Mouse (Mus musculus) MEL (cell line): ENCODE results near the gene Miga1. TPM values are rescaled to one million over a fixed set of nuclear protein-coding genes. Genes with fewer than 3 reads are reported as not detected.

Experiments
- DNase-seq: peaks from one replicate; pipeline ENCODE4 v3.0.0; 2011; ENCODE audit warnings: low read depth, low spot score
- H3K27ac ChIP-seq: 2 replicates; pipeline ENCODE4 v1.5.1; 2012; ENCODE audit warnings: low read depth, mild to moderate bottlenecking, control low read depth, low read length, moderate library complexity; ENCODE audit not compliant: control insufficient read depth
- H3K27me3 ChIP-seq, 2 experiments: fragments of 150-350 bp in 1 of 2; sonication (generic) in 1 of 2; 2 replicates each; pipeline ENCODE4 v1.6.1; 2012; ENCODE audit warnings: low read length in 2 of 2, mild to moderate bottlenecking in 2 of 2, improper control_type of control experiment in 1 of 2, moderate library complexity in 1 of 2; ENCODE audit not compliant: insufficient read depth in 2 of 2, control insufficient read depth in 1 of 2
- H3K36me3 ChIP-seq, 2 experiments: 2 replicates each; pipeline ENCODE4 v1.6.1; 2012 to 2014; ENCODE audit warnings: low read length in 2 of 2, improper control_type of control experiment in 1 of 2, inconsistent platforms in 1 of 2, mild to moderate bottlenecking in 1 of 2; ENCODE audit not compliant: insufficient read depth in 2 of 2, control insufficient read depth in 1 of 2
- H3K4me1 ChIP-seq, 2 experiments: fragments of 150-350 bp in 1 of 2; sonication (generic) in 1 of 2; 2 replicates each; pipeline ENCODE4 v1.6.1; 2012; ENCODE audit warnings: low read length in 2 of 2, improper control_type of control experiment in 1 of 2, mild to moderate bottlenecking in 1 of 2; ENCODE audit not compliant: insufficient read depth in 2 of 2, control insufficient read depth in 1 of 2
- H3K4me3 ChIP-seq, 2 experiments: fragments of 150-350 bp in 1 of 2; sonication (generic) in 1 of 2; 2 replicates each; pipeline ENCODE4 v1.5.1; 2012; ENCODE audit warnings: low read depth in 2 of 2, low read length in 2 of 2, mild to moderate bottlenecking in 2 of 2, moderate library complexity in 2 of 2, control low read depth in 1 of 2, improper control_type of control experiment in 1 of 2; ENCODE audit not compliant: control insufficient read depth in 1 of 2, insufficient read depth in 1 of 2
- H3K79me2 ChIP-seq: 2 replicates; pipeline ENCODE4 v1.6.1; 2012; ENCODE audit warnings: mild to moderate bottlenecking, low read length, moderate library complexity; ENCODE audit not compliant: control insufficient read depth, poor library complexity, insufficient read depth
- H3K9ac ChIP-seq: 2 replicates; pipeline ENCODE4 v1.6.1; 2012; ENCODE audit warnings: low read depth, mild to moderate bottlenecking, control low read depth, low read length, moderate library complexity; ENCODE audit not compliant: control insufficient read depth, poor library complexity, severe bottlenecking
- H3K9me3 ChIP-seq: fragments of 150-350 bp; sonication (generic); replicated peaks from 2 replicates; pipeline ENCODE4 v1.6.1; 2012; ENCODE audit warnings: mild to moderate bottlenecking, low read length, improper control_type of control experiment, moderate library complexity; ENCODE audit not compliant: insufficient read depth
- CHD1 ChIP-seq: IDR thresholded peaks from 2 replicates; pipeline ENCODE4 v1.6.1; 2012; ENCODE audit warnings: low read depth, mild to moderate bottlenecking, inconsistent platforms, low read length, improper control_type of control experiment
- CHD2 ChIP-seq: IDR thresholded peaks from 2 replicates; pipeline ENCODE4 v1.6.1; 2011; ENCODE audit warnings: low read length, improper control_type of control experiment
- CTCF ChIP-seq, 3 experiments: IDR thresholded peaks in 2 of 3; conservative IDR thresholded peaks in 1 of 3; 2 replicates each; pipeline ENCODE4 v1.5.1; 2011 to 2012; ENCODE audit warnings: low read length in 3 of 3, low read depth in 2 of 3, mild to moderate bottlenecking in 2 of 3, improper control_type of control experiment in 1 of 3, inconsistent platforms in 1 of 3, mixed read lengths in 1 of 3, moderate library complexity in 1 of 3; ENCODE audit not compliant: control insufficient read depth in 1 of 3, insufficient read depth in 1 of 3, poor library complexity in 1 of 3, severe bottlenecking in 1 of 3
- ELF1 ChIP-seq: IDR thresholded peaks from 2 replicates; pipeline ENCODE4 v1.6.1; 2014; ENCODE audit warnings: low read depth, mild to moderate bottlenecking, inconsistent platforms, low read length, improper control_type of control experiment, moderate library complexity
- EP300 ChIP-seq, 2 experiments: IDR thresholded peaks; 2 replicates each; pipeline ENCODE4 v1.6.1; 2011; ENCODE audit warnings: improper control_type of control experiment in 2 of 2, low read length in 2 of 2, low read depth in 1 of 2, mild to moderate bottlenecking in 1 of 2
- ETS1 ChIP-seq: IDR thresholded peaks from 2 replicates; pipeline ENCODE4 v1.6.1; 2012; ENCODE audit warnings: low read depth, mild to moderate bottlenecking, inconsistent platforms, low read length, improper control_type of control experiment, moderate library complexity
- GATA1 ChIP-seq: IDR thresholded peaks from 2 replicates; pipeline ENCODE4 v1.6.1; 2011; ENCODE audit warnings: low read depth, low read length, improper control_type of control experiment
- HCFC1 ChIP-seq: IDR thresholded peaks from 2 replicates; pipeline ENCODE4 v1.6.1; 2012; ENCODE audit warnings: low read depth, mild to moderate bottlenecking, inconsistent platforms, low read length, improper control_type of control experiment, moderate library complexity
- KAT2A ChIP-seq: conservative IDR thresholded peaks from 2 replicates; pipeline ENCODE4 v1.6.1; 2012; ENCODE audit warnings: low read depth, low read length, improper control_type of control experiment, inconsistent platforms
- MAFK ChIP-seq: IDR thresholded peaks from 2 replicates; pipeline ENCODE4 v1.6.1; 2011; ENCODE audit warnings: low read depth, mild to moderate bottlenecking, low read length, improper control_type of control experiment, borderline replicate concordance
- MEF2A ChIP-seq: IDR thresholded peaks from 2 replicates; pipeline ENCODE4 v1.6.1; 2014; ENCODE audit warnings: low read depth, mild to moderate bottlenecking, inconsistent platforms, low read length, improper control_type of control experiment; ENCODE audit not compliant: poor library complexity, insufficient replicate concordance, severe bottlenecking; ENCODE audit errors: extremely low read depth
- MXI1 ChIP-seq: IDR thresholded peaks from 2 replicates; pipeline ENCODE4 v1.6.1; 2011; ENCODE audit warnings: mild to moderate bottlenecking, low read depth, low read length, improper control_type of control experiment
- MYC ChIP-seq: IDR thresholded peaks from 2 replicates; pipeline ENCODE4 v1.6.1; 2011; ENCODE audit warnings: low read depth, mild to moderate bottlenecking, low read length, improper control_type of control experiment, moderate library complexity
- NRF1 ChIP-seq: IDR thresholded peaks from 2 replicates; pipeline ENCODE4 v1.6.1; 2014; ENCODE audit warnings: low read depth, mild to moderate bottlenecking, inconsistent platforms, low read length, improper control_type of control experiment, moderate library complexity; ENCODE audit not compliant: poor library complexity, insufficient read depth, severe bottlenecking
- POLR2AphosphoS2 ChIP-seq: IDR thresholded peaks from 2 replicates; pipeline ENCODE4 v1.6.1; 2011; ENCODE audit warnings: low read length, improper control_type of control experiment
- POLR2AphosphoS5 ChIP-seq: IDR thresholded peaks from 2 replicates; pipeline ENCODE4 v1.6.1; 2012; ENCODE audit warnings: low read depth, borderline replicate concordance, mild to moderate bottlenecking, inconsistent platforms, low read length, moderate library complexity, mixed read lengths
- RAD21 ChIP-seq: IDR thresholded peaks from 2 replicates; pipeline ENCODE4 v1.6.1; 2011; ENCODE audit warnings: mild to moderate bottlenecking, low read depth, low read length, improper control_type of control experiment
- RCOR1 ChIP-seq: IDR thresholded peaks from 2 replicates; pipeline ENCODE4 v1.6.1; 2012; ENCODE audit warnings: low read depth, mild to moderate bottlenecking, inconsistent platforms, low read length, improper control_type of control experiment
- SIN3A ChIP-seq: IDR thresholded peaks from 2 replicates; pipeline ENCODE4 v1.6.1; 2012; ENCODE audit warnings: low read length, improper control_type of control experiment, inconsistent platforms
- TAL1 ChIP-seq: IDR thresholded peaks from 2 replicates; pipeline ENCODE4 v1.6.1; 2012; ENCODE audit warnings: mild to moderate bottlenecking, inconsistent platforms, low read length, moderate library complexity, mixed read lengths
- TBP ChIP-seq: IDR thresholded peaks from 2 replicates; pipeline ENCODE4 v1.8.0; 2011; ENCODE audit warnings: low read depth, low read length, improper control_type of control experiment
- TCF12 ChIP-seq: IDR thresholded peaks from 2 replicates; pipeline ENCODE4 v1.6.1; 2014; ENCODE audit warnings: low read depth, mild to moderate bottlenecking, inconsistent platforms, low read length, improper control_type of control experiment, moderate library complexity
- UBTF ChIP-seq: IDR thresholded peaks from 2 replicates; pipeline ENCODE4 v1.6.1; 2012; ENCODE audit warnings: low read depth, mild to moderate bottlenecking, inconsistent platforms, low read length, improper control_type of control experiment, moderate library complexity, borderline replicate concordance; ENCODE audit not compliant: insufficient read depth
- USF2 ChIP-seq, 2 experiments: IDR thresholded peaks; 2 replicates each; pipeline ENCODE4 v1.6.1; 2011 to 2012; ENCODE audit warnings: improper control_type of control experiment in 2 of 2, low read length in 2 of 2, borderline replicate concordance in 1 of 2, inconsistent platforms in 1 of 2, low read depth in 1 of 2, mild to moderate bottlenecking in 1 of 2; ENCODE audit not compliant: insufficient read depth in 1 of 2
- ZC3H11A ChIP-seq: IDR thresholded peaks from 2 replicates; pipeline ENCODE4 v1.6.1; 2012; ENCODE audit warnings: low read depth, mild to moderate bottlenecking, inconsistent platforms, low read length, improper control_type of control experiment
- ZKSCAN1 ChIP-seq: IDR thresholded peaks from 2 replicates; pipeline ENCODE4 v1.6.1; 2012; ENCODE audit warnings: low read depth, mild to moderate bottlenecking, inconsistent platforms, low read length, improper control_type of control experiment, moderate library complexity
- ZNF384 ChIP-seq: IDR thresholded peaks from 2 replicates; pipeline ENCODE4 v1.6.1; 2012; ENCODE audit warnings: low read depth, mild to moderate bottlenecking, inconsistent platforms, low read length, improper control_type of control experiment
- polyA plus RNA-seq, 2 experiments: library from polyadenylated mRNA; stranded (reverse) in 1 of 2; unstranded in 1 of 2; fragments of >175 nt in 1 of 2; fragments of >200 nt in 1 of 2; gene quantifications; 2 replicates each; pipeline versions ENCODE4 v1.2.1 to v1.2.4; 2012; ENCODE audit warnings: low replicate concordance in 2 of 2, low read depth in 1 of 2; ENCODE audit not compliant: insufficient read length in 2 of 2, insufficient read depth in 1 of 2, missing spikeins in 1 of 2
- total RNA-seq: library from RNA; depleted of rRNA; stranded (reverse); fragments of 300-350 nt; gene quantifications from 2 replicates; pipeline ENCODE4 v1.2.3, GENCODE M21; 2012

Gene Miga1
- total and polyA plus RNA-seq, 3 experiments: 14.2 to 16.2 TPM; not detected in 1

DNA sequence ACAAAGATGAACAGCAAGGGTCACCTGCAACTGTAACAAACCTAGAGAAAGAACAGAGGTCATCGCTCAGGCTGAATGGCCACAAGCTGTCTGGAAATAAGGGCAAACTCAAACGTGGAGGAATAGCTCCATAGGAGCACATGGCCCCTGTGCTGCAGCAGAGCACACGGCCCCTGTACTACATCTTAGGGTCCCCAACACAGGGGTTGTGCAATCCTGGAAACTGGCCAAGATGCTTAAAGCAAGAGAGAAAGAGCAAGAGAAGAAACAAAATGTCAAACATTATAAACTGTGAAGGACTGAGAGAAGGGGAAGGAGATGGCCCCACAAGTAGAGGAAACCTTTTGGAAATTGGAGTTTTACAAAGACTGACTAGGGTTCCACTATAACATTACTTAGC lies 45.8 kb downstream of the Miga1 start:
- H3K4me3 ChIP-seq: no peak overlapping the region
- H3K9me3 ChIP-seq: no peaks in the 10 kb centered on the region
- no peak for DNase-seq
- no peak for TF ChIP-seq CHD2
- TF ChIP-seq ETS1: no peak
- TF ChIP-seq GATA1: no peak
- no peak for TF ChIP-seq ZKSCAN1
- TF ChIP-seq KAT2A: no peak
- TF ChIP-seq MEF2A: no peak
- no peak for TF ChIP-seq ZNF384
- no peak for TF ChIP-seq POLR2AphosphoS5
- TF ChIP-seq CTCF (IDR thresholded peaks at IDR 0.05 in 2 of 3, conservative IDR thresholded peaks at IDR 0.05 in 1 of 3; ENCODE audit: control insufficient read depth in 1 of 3, insufficient read depth in 1 of 3, low read depth in 2 of 3, low read length in 3 of 3, poor library complexity in 1 of 3, severe bottlenecking in 1 of 3): no peak
- TF ChIP-seq ZC3H11A: no peak
- no peak for TF ChIP-seq ELF1
- no peak for TF ChIP-seq RAD21
- TF ChIP-seq TCF12: no peak
- no peak for TF ChIP-seq USF2 (IDR thresholded peaks at IDR 0.05; ENCODE audit: borderline replicate concordance in 1 of 2, insufficient read depth in 1 of 2, low read depth in 1 of 2, low read length in 2 of 2)
- TF ChIP-seq MXI1: no peak
- no peak for TF ChIP-seq HCFC1
- no peak for TF ChIP-seq EP300 (IDR thresholded peaks at IDR 0.05; ENCODE audit: low read depth in 1 of 2, low read length in 2 of 2)
- TF ChIP-seq UBTF: no peak
- no peak for TF ChIP-seq CHD1
- TF ChIP-seq, all 39 proteins: peak for 0
- peaks cover 0 to 1% of the 10 kb centered on the region in 2 experiments; a peak in 1 of 4 replicates for H3K36me3 ChIP-seq
- H3K79me2 ChIP-seq: no peaks in the 10 kb centered on the region
- no peaks in the 10 kb centered on the region for H3K27me3 ChIP-seq
- no peak overlapping the region for H3K27ac ChIP-seq
- H3K9ac ChIP-seq: no peak overlapping the region
- H3K4me1 ChIP-seq: no peaks in the 10 kb centered on the region

DNA sequence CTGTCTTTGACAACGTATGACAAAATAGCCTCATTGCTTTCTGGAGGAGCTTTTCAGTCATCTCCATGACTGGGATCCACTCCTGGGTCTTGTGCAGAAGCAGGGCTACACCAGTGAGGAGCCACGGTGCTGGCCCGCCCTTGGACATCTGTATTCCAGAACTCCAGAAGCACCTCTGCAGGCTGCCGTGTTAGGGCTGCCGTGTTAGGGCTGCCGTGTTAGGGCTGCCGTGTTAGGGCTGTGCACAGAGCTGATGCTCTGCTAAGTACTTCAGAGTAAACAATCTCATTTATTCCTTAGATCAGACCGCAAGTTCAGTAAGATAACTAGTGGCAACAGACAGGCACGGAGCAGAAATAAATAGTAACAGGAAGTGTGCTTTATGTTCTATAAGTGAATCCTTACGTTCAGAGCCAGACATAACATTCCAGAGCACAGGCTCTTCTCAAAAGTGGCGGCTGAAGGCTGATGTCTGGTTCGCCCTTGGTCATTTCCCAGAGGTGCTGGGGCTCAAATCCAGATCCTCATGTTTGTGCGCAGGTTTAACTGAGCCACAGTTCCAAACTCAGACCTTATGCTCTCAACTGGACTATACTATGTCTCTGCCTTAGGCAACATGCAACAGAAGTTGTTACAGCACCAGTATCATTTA lies 46.6 kb downstream of the Miga1 start:
- Histone ChIP-seq H3K9ac (no peak overlapping the region), H3K9me3 (no peaks in the 10 kb centered on the region), H3K27me3 (no peaks in the 10 kb centered on the region), H3K36me3 (peaks cover 0 to 4% of the 10 kb centered on the region in 2 experiments; a peak in 1 of 4 replicates), H3K27ac (no peak overlapping the region), H3K4me3 (no peak overlapping the region), H3K4me1 (no peaks in the 10 kb centered on the region), H3K79me2 (no peaks in the 10 kb centered on the region)
- no peak for DNase-seq
- TF ChIP-seq POLR2AphosphoS2 (no peak), MAFK (no peak), MXI1 (no peak), NRF1 (no peak), MYC (no peak), SIN3A (no peak), CTCF (IDR thresholded peaks at IDR 0.05 in 2 of 3, conservative IDR thresholded peaks at IDR 0.05 in 1 of 3; ENCODE audit: control insufficient read depth in 1 of 3, insufficient read depth in 1 of 3, low read depth in 2 of 3, low read length in 3 of 3, poor library complexity in 1 of 3, severe bottlenecking in 1 of 3) (no peak), TAL1 (no peak), TBP (no peak), GATA1 (no peak), RCOR1 (no peak), ZKSCAN1 (no peak)
- TF ChIP-seq, all 39 proteins: peak for 0
